Mouse (Mus musculus) left cerebral cortex, adult 8-10 months (tissue): ENCODE data around the gene 2200002D01Rik. TPM values are rescaled to one million over a fixed set of nuclear protein-coding genes. Genes with fewer than 3 reads are reported as not detected.
"Not testable (repeated sequence)": the region's sequence is repeated elsewhere in the genome, so short reads cannot be mapped to it uniquely, and the experiment has no call there.

Experiments
- DNase-seq, 2 experiments: peaks; one replicate each; pipeline ENCODE4 v3.0.0; 2022; ENCODE audit warnings: low spot score in 2 of 2
- total RNA-seq, 4 experiments: library from RNA; stranded (reverse); gene quantifications; 2 replicates each; pipeline ENCODE4 v1.2.4; 2022

The 2200002D01Rik gene
- total RNA-seq, 4 experiments from 2014 or later = not detected

DNA sequence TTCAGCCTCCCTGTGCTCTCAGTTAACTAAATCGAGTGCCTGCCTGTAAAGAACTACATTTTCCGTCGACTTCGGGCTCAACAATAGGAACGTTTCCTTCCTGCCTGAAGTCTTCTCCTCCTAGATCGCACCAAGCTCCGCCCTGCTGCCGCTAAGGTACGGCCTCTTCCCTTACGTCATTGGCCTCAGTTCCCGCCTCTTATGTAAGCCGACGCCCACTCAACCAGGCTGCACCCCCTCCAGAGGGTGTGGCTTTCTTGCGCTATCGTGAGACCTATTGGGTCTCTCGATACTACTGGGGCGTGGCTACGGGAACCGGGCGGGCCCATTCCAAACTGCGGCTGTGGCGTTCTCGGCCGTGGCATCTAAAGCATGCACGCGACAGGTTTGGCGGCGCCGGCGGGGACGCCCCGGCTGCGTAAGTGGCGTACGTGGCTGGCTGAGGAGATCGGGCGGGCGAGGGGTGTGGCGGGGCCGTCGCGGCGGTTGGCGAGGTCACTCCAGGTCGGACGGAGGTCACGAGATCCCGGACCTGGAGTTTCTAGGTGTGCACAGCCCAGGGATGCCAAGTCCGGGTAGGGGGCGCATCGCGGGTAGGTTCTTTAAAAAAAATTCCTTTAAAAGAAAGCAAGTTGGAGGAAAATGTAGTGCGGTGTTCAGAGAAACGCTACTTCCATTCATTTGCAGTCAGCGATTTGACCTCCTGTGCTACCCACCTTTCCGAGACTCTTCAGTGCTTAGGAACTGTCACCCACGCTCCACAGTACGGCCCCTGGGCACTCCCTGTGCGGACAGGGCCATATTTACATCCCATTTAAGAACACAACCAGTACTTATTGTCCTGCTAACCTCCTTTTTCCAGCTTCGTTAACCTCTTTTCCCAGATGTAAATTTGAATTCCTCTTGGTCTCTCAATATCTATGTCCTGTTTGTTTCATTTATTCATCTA lies 10.0 kb downstream of the 2200002D01Rik start, which contains the start of gene Yif1b:
TSS of gene Yif1b (plus strand) at position 311 of the 949 bp plus-strand sequence.
- peak; percentile 94 to 98 for DNase-seq

DNA sequence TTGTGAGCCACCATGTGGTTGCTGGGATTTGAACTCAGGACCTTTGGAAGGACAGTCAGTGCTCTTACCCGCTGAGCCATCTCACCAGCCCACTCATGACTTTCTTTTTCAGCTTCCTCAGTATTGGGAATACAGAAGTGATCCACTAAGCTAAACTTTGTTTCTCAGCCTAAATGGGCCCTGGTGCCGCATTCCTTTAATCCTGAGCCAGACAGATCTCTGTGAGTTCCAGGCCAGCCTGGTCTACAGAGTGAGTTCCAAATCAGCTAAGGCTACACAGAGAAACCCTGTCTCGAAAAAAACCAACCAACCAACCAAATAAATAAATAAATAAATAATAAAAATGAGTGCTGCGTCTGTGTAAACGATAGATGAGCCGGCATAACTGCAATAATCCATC lies 10.7 kb downstream of the 2200002D01Rik start:
- not testable (repeated sequence) for DNase-seq

DNA sequence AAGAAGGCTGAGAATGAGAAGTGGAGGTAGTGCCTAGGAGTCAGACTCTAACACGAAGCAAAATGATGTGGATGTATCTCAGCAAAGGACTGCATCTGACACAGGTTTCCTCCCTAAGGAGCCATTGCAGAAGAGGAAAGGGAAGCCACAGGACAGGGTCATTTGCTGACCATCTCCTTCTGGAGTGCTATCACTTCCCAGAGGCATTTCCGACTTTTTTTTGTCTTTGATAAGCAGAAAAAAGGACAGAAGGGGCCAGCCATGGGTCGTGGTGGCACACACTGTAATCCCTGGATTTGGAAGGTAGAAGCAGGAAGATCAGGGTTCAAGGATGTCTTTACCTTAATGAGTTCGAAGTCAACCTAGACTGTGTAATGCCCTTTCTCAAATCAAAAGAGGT lies 11.7 kb downstream of the 2200002D01Rik start:
- no peak for DNase-seq

DNA sequence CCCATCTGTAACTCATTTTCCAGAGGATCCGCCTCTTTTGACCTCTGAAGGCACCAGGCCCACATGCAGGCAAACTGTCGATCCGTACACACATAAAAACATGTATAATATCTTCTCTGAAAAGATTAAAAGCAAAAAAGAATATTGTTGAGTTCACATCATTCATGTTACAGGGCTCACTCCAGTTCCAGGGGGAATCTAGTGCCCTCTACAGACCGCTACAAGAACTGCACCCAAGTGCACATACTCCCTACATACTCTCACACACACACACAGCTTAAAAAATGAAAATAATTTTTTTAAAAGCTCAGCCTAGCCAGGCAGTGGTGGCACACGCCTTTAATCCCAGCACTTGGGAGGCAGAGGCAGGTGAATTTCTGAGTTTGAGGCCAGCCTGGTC lies 13.6 kb downstream of the 2200002D01Rik start:
- DNase-seq = no peak

DNA sequence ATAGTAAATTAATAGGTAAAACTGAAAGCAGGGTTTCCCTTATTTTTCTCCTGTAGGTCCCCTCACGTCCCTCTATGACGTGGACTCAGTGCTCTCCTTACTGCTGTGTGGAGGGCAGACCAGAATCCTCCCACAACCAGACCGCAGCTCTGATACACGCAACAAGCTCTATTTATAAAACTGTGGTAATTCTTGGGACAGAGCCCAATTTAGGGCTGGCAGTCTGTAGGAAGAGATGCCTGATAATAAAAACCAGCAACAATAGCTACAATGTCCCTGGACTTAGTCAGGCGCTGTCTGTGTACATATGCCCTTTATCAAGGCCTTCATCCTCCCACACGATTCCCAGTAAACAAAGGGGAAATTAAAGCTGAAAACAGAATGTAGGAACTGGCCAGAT lies 14.5 kb downstream of the 2200002D01Rik start:
- DNase-seq = no peak

DNA sequence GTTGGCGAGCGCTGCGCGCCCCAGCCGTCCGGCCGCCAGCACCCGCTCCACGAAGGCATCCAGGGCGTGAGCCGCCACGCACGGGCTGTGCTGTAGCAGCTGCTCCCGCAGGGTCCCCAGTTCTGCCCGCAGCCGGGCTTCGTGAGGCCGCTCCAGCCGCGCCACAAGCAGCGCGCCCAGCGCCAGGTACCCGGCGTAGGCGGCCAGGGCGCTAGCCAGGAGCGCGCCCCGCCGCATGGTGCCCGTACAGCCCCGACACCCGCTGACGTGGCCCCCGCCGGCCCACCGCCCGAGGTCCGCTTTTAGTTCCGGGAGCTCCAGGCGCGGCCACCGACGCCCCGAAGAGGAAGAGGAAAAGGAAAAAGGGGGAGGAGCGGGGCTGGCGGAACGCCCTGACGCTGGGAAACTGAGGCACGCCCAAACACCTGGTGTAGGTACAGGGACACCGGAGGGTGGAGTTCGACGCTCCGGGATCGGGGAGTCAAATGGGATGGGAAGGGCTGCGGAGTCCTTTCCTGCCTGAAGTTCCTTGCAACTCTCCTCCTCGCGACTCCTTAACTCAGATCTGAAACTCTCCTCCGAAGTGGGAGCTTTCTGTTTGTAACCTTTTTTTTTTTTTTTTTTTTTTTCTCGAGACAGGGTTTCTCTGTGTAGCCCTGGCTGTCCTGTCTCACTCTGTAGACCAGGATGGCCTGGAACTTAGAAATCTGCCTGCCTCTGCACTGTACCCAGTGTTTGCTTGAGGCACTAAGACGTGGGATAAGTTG lies 15.8 kb downstream of the 2200002D01Rik start, which contains the start of gene Kcnk6:
TSS of gene Kcnk6 (minus strand) at position 269 of the 767 bp plus-strand sequence.
- no peak for DNase-seq

DNA sequence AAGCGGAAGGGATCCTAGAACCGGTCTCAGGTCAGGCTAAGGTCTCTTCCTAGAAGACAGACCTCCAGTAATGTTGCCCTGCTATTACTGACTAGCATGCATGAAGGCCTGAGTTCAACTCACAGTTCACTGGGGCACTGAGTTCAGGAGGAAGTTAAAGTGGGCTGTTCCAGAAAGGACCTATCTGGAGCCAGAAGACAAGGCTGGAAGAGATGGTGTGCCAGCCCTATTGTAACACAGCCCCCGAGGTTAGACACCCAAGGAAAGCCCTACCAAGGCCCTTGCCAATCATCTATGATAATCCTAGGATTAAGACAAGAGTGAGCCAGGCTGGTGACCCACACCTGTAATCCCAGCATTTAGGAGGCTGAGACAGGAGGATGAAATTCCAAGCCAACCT lies 16.7 kb downstream of the 2200002D01Rik start:
- no peak for DNase-seq

DNA sequence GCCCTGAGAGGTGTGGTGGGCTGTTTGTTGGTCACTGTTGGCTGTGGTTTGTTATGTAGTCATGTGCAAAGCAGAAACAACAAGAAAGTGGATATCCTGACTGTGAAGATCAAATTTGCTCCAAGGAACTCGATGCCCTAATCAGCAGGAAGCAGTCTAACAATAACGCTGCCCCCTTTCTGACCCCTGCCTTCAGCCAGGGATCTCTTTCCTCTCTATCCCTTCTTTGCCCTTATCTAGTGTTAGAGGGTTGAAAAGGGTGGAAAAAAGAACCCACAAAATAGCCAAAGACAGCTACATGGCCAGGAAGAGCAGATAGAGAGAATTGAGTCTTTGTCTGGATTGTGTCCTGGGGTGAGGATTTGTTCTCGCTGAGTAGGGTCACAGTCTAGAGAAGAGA lies 17.7 kb downstream of the 2200002D01Rik start:
- no peak for DNase-seq

DNA sequence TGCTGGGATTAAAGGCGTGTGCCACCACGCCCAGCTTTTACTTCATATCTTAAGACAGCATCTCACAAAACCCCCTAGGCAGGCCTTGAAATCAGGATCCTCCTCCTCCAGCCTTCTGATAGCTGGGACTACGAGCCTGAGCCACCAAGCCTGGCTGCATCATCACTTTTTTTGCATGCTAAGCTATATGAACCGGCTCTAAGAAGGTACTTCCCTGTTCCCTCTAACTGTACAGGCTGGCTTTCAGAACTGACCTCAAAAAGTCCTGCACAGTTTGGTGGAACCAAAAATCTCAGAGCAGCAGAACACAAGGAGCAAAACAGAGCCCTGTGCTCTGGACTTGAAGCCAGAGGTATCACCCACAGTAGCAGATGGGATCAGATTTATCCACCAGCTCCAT lies 20.1 kb downstream of the 2200002D01Rik start:
- no peak for DNase-seq

DNA sequence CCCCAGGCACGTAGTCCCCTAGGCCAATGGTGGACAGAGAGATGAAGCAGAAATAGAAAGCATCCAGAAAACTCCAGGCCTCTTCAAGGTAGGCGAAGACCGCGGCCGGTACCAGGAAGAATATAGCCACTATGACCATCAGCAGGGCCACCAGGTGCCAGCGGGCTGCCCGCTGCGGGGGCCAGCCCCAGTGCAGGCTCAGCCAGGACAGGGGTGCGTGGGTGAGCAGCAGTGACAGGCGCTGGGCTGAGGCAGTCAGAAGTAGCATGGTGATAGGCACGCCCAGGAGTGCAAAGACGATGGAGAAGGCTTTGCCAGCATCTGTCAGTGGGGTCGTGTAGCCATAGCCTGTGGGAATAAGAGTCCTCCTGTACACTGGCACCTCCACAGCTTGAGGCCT lies 22.7 kb downstream of the 2200002D01Rik start:
- no peak for DNase-seq

DNA sequence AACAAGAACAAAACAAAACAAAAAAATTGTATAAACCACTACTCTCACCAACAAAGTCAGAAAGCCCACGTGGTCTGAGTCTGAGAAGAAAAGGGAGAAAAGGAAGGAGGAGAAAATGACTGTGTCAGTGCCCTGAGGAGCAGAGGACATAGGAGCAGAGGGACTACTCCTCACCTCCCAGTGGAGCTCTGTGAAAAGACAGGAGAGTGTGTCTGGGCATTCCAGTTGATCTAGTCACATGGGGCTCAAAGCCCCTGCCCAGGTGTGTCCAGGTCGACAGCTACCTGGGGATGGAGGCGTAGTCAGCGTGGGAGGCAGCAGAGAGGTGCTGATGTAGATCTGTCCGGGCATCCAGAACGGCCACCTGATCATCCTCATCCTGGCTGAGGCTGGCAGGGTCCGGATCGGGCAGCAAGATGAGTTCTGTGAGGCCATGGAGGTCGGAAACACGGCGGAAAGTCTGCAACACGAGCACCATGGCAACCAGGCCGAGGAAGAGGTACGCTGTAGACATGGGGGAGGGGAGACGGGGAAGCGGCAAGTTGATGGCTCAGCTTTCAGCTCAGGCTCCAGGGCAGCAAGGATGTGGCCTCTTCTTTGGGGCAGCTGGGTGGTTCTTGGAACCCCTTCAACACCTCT lies 23.4 kb downstream of the 2200002D01Rik start:
- DNase-seq = no peak

DNA sequence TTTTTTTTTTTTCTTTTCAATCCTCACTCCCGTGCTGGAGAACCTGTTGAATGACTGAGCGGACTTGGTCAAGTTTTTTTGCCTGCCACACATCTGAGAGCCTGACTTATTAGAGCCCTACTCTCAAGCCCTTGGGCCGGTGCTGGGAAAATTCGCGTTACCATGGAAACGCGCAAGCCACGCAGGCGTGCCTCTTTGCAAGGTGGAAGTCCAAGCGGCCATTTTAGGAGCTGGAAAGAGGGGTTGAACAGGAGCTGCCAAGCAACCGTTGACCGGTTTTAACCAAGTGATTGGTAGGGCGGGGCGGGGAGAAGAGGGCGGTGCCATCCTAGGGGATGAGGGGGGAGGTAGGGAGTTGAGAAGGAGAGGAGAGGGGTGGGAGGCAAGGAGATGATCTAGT lies 33.4 kb downstream of the 2200002D01Rik start:
- no peak for DNase-seq

DNA sequence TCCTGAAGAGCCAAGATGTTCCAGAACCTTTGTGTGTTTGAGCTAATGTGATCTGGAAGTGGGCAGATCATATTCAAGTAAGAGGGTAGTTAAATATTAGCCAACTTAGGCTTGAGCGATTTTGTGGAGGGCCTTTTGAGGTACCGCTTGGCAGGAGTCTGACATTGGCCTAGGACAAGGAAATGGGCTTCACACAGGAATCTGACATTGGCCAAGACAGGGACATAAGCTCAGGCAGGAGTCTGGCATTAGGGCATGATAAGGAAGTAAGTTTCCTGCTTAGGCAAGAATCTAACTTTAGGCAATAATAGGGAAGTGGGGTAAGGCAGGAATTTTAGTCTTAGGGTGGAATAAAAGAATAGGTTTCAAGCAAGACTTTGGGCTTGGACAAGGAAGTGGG lies 34.0 kb downstream of the 2200002D01Rik start:
- no peak for DNase-seq

DNA sequence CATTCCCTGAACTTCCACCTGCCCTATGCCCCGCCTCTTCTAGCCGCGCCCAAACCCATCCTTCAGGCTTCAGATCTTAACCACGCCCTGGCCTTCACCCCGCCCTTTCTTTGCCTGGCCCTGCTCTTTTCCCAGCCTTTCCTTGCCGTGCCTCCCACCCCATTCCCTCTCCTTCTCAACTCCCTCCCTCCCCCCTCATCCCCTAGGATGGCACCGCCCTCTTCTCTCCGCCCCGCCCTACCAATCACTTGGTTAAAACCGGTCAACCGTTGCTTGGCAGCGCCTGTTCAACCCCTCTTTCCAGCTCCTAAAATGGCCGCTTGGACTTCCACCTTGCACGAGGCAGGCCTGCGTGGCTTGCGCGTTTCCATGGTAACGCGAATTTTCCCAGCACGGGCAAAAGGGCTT lies 34.6 kb downstream of the 2200002D01Rik start, which contains the start of gene Catsperg1:
TSS of gene Catsperg1 (minus strand) at position 361 of the 408 bp plus-strand sequence.
- no peak for DNase-seq

DNA sequence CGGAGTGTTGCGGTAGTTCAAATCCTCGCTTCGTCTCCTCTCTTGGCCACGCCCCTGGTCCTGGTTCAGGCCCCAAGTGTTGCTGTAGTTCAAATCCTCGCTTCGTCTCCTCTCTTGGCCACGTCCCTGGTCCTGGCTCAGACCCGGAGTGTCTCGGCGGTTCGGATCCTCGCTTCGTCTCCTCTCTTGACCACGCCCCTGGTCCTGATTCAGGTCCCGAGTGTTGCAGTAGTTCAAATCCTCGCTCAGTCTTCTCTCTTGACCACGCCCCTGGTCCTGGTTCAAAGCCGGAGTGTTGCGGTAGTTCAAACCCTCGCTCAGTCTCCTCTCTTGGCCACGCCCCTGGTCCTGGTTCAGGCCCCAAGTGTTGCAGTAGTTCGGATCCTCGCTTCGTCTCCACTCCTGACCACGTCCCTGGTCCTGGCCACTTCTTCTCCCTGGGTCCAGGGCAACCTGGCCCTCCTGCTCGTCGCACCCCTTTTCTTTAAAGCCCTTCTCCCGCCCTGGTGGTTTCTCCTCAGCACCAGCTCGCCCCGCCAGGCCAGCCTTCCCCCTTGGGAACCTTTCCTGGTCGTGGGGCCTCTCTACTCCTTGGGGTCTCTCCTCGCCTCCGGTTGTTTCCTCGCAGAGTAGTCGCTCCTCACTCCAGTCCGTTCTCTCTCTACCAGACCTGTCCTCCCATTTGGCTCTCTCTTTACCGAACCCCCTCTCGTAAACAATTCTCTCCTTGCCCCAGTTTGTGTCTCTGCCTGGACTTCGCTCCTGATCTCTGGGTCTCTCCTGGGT lies 35.3 kb downstream of the 2200002D01Rik start:
- not testable (repeated sequence) for DNase-seq

DNA sequence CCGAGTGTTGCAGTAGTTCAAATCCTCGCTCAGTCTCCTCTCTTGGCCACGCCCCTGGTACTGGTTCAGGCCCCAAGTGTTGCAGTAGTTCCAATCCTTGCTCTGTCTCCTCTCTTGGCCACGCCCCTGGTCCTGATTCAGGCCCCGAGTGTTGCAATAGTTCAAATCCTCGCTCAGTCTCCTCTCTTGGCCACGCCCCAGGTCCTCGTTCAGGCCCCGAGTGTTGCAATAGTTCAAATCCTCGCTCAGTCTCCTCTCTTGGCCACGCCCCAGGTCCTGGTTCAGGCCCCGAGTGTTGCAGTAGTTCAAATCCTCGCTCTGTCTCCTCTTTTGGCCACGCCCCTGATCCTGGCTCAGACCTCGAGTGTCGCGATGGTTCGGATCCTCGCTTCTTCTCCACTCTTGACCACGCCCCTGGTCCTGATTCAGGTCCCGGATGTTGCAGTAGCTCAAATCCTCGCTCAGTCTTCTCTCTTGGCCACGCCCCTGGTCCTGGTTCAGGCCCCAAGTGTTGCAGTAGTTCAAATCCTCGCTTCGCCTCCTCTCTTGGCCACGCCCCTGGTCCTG lies 36.0 kb downstream of the 2200002D01Rik start:
- no peak for DNase-seq

DNA sequence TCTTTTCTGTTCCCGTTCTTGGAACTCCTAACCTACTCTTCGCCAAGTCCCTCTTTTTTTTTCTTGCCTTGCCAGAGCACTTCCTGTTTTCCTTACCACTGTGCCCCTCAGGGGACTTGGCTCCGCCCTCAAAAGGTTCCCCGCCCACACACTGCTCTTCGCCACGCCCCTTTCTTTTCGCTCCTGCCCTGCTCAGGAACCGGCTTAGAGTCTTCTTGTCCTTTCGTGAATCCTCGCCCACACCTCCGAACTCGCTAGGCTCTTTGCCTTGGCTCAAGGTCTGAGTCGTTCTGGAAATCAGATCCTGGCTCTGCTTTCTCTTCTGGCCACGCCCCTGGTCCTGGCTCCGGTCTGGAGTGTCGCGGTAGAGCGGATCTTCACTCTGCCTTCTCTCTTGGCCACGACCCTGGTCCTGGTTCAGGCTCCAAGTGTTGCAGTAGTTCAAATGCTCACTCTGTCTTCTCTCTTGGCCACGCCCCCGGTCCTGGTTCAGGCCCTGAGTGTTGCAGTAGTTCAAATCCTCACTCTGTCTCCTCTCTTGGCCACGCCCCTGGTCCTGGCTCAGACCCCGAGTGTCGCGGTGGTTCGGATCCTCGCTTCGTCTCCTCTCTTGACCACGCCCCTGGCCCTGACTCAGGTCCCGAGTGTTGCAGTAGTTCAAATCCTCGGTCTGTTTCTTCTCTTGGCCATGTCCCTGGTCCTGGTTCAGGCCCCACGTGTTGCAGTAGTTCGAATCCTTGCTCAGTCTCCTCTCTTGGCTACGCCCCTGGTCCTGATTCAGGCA lies 36.7 kb downstream of the 2200002D01Rik start:
- peak; percentile 35 to 49 for DNase-seq

DNA sequence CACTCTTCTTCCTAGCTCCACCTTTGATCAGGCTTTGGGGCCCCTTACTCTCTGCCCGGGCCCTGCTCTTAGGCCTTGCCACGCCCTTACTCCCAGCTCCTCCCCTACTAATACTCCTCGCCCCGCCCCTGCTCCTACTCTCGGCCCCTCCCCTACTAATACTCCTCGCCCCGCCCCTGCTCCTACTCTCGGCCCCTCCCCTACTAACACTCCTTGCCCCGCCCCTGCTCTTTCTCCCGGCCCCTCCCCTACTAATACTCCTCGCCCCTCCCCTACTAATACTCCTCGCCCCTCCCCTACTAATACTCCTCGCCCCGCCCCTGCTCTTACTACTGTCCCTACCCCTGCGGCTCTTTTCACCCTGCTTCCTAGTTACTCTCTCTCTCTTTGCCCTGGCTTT lies 37.3 kb downstream of the 2200002D01Rik start:
- not testable (repeated sequence) for DNase-seq

DNA sequence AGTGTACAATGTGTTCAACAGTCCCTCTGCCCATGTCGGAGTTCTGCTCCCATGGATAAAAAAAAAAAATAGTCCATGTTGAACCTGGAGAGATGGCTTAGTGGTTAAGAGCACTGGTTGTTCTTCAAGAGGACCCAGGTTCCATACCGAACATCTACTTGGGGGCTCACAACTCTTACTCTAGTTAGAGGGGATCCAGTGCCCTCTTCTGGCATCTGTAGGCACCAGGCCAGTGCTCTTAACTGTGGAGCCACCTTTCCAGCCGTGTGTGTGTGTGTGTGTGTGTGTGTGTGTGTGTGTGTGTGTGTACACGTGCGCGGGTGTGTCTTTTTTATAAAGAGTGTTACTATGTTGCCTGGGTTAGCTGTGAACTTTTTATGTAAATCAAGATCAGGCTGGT lies 45.7 kb downstream of the 2200002D01Rik start:
- no peak for DNase-seq
